Mouse (Mus musculus) megakaryocyte, embryonic 14.5 days (primary cell): ENCODE results near the gene Prm2. TPM values are rescaled to one million over a fixed set of nuclear protein-coding genes. Genes with fewer than 3 reads are reported as not detected.

ENCODE experiments used
- H3K27me3 ChIP-seq: replicated peaks from 2 replicates; pipeline ENCODE3; 2012; ENCODE audit warnings: inconsistent platforms
- H3K36me3 ChIP-seq: replicated peaks from 2 replicates; pipeline ENCODE3; 2012; ENCODE audit warnings: low read length, inconsistent platforms, mixed read lengths
- H3K4me1 ChIP-seq: 2 replicates; pipeline ENCODE4 v1.6.1; 2012; ENCODE audit warnings: inconsistent platforms
- H3K4me3 ChIP-seq: replicated peaks from 2 replicates; pipeline ENCODE3; 2012; ENCODE audit warnings: moderate library complexity, mild to moderate bottlenecking, inconsistent platforms
- H3K9me3 ChIP-seq: 2 replicates; pipeline ENCODE4 v1.6.1; 2012; ENCODE audit warnings: inconsistent platforms
- FLI1 ChIP-seq: IDR thresholded peaks from 2 replicates; pipeline ENCODE4 v1.6.1; 2012; ENCODE audit warnings: low read length, inconsistent platforms, mixed read lengths
- GATA1 ChIP-seq: IDR thresholded peaks from 3 replicates; pipeline ENCODE4 v1.6.1; 2012; ENCODE audit warnings: mixed read lengths, low read length, inconsistent platforms, borderline replicate concordance
- polyA plus RNA-seq: library from polyadenylated mRNA; stranded (reverse); fragments of >175 nt; gene quantifications from 2 replicates; pipeline ENCODE4 v1.2.3, GENCODE M21; 2012; ENCODE audit warnings: low replicate concordance; ENCODE audit not compliant: insufficient read depth

The Prm2 gene
- polyA plus RNA-seq, 1 experiment = not detected

- Histone ChIP-seq H3K36me3 (peaks cover 29% of the 10 kb centered on the region), H3K9me3 (no peaks in the 10 kb centered on the region), H3K4me3 (no peak overlapping the region), H3K27me3 (peaks cover 25% of the 10 kb centered on the region), H3K4me1 (peaks cover 75% of the 10 kb centered on the region)
- TF ChIP-seq FLI1 = no peak
- TF ChIP-seq GATA1 = no peak
Observed at GRCm38 (mm10) chr16:10781862-10782371, 14.0 kb downstream of the Prm2 start.

GRCm38 (mm10) chr16:10780631-10781120, 15.3 kb downstream of the Prm2 start:
- H3K4me3 ChIP-seq = no peak overlapping the region
- peaks cover 29% of the 10 kb centered on the region for H3K36me3 ChIP-seq
- TF ChIP-seq FLI1 (no peak), GATA1 (no peak)
- peaks cover 26% of the 10 kb centered on the region for H3K27me3 ChIP-seq
- peaks cover 78% of the 10 kb centered on the region for H3K4me1 ChIP-seq
- no peaks in the 10 kb centered on the region for H3K9me3 ChIP-seq

- no peaks in the 10 kb centered on the region for H3K9me3 ChIP-seq
- H3K4me3 ChIP-seq = no peak overlapping the region
- peaks cover 26% of the 10 kb centered on the region for H3K27me3 ChIP-seq
- H3K36me3 ChIP-seq = peaks cover 25% of the 10 kb centered on the region
- TF ChIP-seq FLI1 (no peak), GATA1 (no peak)
- peaks cover 84% of the 10 kb centered on the region for H3K4me1 ChIP-seq
Observed at GRCm38 (mm10) chr16:10777579-10778160, 18.3 kb downstream of the Prm2 start.

GRCm38 (mm10) chr16:10776322-10776721, 19.6 kb downstream of the Prm2 start:
- no peaks in the 10 kb centered on the region for H3K9me3 ChIP-seq
- no peak for TF ChIP-seq FLI1
- no peak for TF ChIP-seq GATA1
- H3K27me3 ChIP-seq = peaks cover 21% of the 10 kb centered on the region
- peaks cover 84% of the 10 kb centered on the region for H3K4me1 ChIP-seq
- peaks cover 15% of the 10 kb centered on the region for H3K36me3 ChIP-seq
- H3K4me3 ChIP-seq = no peak overlapping the region

- Histone ChIP-seq H3K4me1 (peaks cover 87% of the 10 kb centered on the region), H3K36me3 (peaks cover 3% of the 10 kb centered on the region), H3K4me3 (peak overlapping the region; percentile 73), H3K27me3 (peaks cover 14% of the 10 kb centered on the region), H3K9me3 (no peaks in the 10 kb centered on the region)
- no peak for TF ChIP-seq GATA1
- no peak for TF ChIP-seq FLI1
Observed at GRCm38 (mm10) chr16:10774726-10775125, 21.2 kb downstream of the Prm2 start.

- Histone ChIP-seq H3K36me3 (no peaks in the 10 kb centered on the region), H3K27me3 (peaks cover 12% of the 10 kb centered on the region), H3K9me3 (no peaks in the 10 kb centered on the region), H3K4me3 (peak overlapping the region; percentile 15), H3K4me1 (peaks cover 95% of the 10 kb centered on the region)
- TF ChIP-seq FLI1 = no peak
- no peak for TF ChIP-seq GATA1
Observed at GRCm38 (mm10) chr16:10773543-10773942, 22.4 kb downstream of the Prm2 start.

- no peaks in the 10 kb centered on the region for H3K36me3 ChIP-seq
- peaks cover 96% of the 10 kb centered on the region for H3K4me1 ChIP-seq
- no peaks in the 10 kb centered on the region for H3K9me3 ChIP-seq
- TF ChIP-seq GATA1 (no peak), FLI1 (no peak)
- H3K4me3 ChIP-seq = peak overlapping the region; percentile 69
- peaks cover 1% of the 10 kb centered on the region for H3K27me3 ChIP-seq
Observed at GRCm38 (mm10) chr16:10771769-10772510, 24.0 kb downstream of the Prm2 start.

GRCm38 (mm10) chr16:10770531-10771325, 25.2 kb downstream of the Prm2 start:
- Histone ChIP-seq H3K4me1 (peaks cover 90% of the 10 kb centered on the region), H3K4me3 (no peak overlapping the region), H3K36me3 (no peaks in the 10 kb centered on the region), H3K27me3 (no peaks in the 10 kb centered on the region), H3K9me3 (no peaks in the 10 kb centered on the region)
- TF ChIP-seq GATA1 (no peak), FLI1 (no peak)

- TF ChIP-seq FLI1 = no peak
- TF ChIP-seq GATA1 = no peak
- Histone ChIP-seq H3K4me1 (peaks cover 90% of the 10 kb centered on the region), H3K27me3 (no peaks in the 10 kb centered on the region), H3K36me3 (no peaks in the 10 kb centered on the region), H3K4me3 (peak overlapping the region; percentile 76), H3K9me3 (no peaks in the 10 kb centered on the region)
Observed at GRCm38 (mm10) chr16:10769661-10770060, 26.3 kb downstream of the Prm2 start.

GRCm38 (mm10) chr16:10768821-10769220, 27.1 kb downstream of the Prm2 start:
- Histone ChIP-seq H3K4me1 (peaks cover 90% of the 10 kb centered on the region), H3K4me3 (peak overlapping the region; percentile 75), H3K27me3 (no peaks in the 10 kb centered on the region), H3K9me3 (no peaks in the 10 kb centered on the region), H3K36me3 (no peaks in the 10 kb centered on the region)
- TF ChIP-seq FLI1 (no peak), GATA1 (no peak)
